Mouse (Mus musculus): ENCODE results near the gene Colgalt2.

- TF ChIP-seq POLR2A (IDR thresholded peaks at IDR 0.05; ENCODE audit: low read depth, low read length) (no peak), CTCF (IDR thresholded peaks at IDR 0.05; ENCODE audit: extremely low read depth, insufficient read depth, insufficient read length, insufficient replicate concordance) (no peak)
These were observed 31.1 kb upstream of the Colgalt2 start for GRCm38 (mm10) chr1:152368311-152369088.

Measured in spleen, adult 2 months (tissue).